Mouse (Mus musculus): ENCODE measurements around the gene Slc25a39.

Slc25a39 gene

GRCm38 (mm10) chr11:102407834-102408215, at the start of gene Slc25a39:
TSS of gene Slc25a39 (minus strand) at chr11:102407946.
- DNase-seq = no peak

- peak; percentile 95 for DNase-seq
Observed at GRCm38 (mm10) chr11:102455740-102456396, 48.1 kb upstream of the Slc25a39 start.

GRCm38 (mm10) chr11:102453131-102453530, 45.4 kb upstream of the Slc25a39 start:
- DNase-seq = peak; percentile 20

- no peak for DNase-seq
Observed at GRCm38 (mm10) chr11:102449043-102450008, 41.6 kb upstream of the Slc25a39 start.

GRCm38 (mm10) chr11:102448327-102448726, 40.6 kb upstream of the Slc25a39 start:
- DNase-seq = no peak

GRCm38 (mm10) chr11:102447497-102447896, 39.8 kb upstream of the Slc25a39 start, which contains the start of gene Fam171a2:
TSS of gene Fam171a2 (minus strand) at chr11:102447682.
- DNase-seq = peak; percentile 89

GRCm38 (mm10) chr11:102446581-102447461, 39.1 kb upstream of the Slc25a39 start:
- DNase-seq = peak; percentile 75

GRCm38 (mm10) chr11:102445891-102446361, 38.2 kb upstream of the Slc25a39 start:
- DNase-seq = no peak

GRCm38 (mm10) chr11:102445264-102445890, 37.6 kb upstream of the Slc25a39 start:
- peak; percentile 23 for DNase-seq

GRCm38 (mm10) chr11:102444781-102445180, 37.0 kb upstream of the Slc25a39 start:
- peak; percentile 47 for DNase-seq

GRCm38 (mm10) chr11:102444321-102444720, 36.6 kb upstream of the Slc25a39 start:
- no peak for DNase-seq

- no peak for DNase-seq
Observed at GRCm38 (mm10) chr11:102443740-102444139, 36.0 kb upstream of the Slc25a39 start.

GRCm38 (mm10) chr11:102442089-102442488, 34.3 kb upstream of the Slc25a39 start:
- DNase-seq = no peak

GRCm38 (mm10) chr11:102441434-102441833, 33.7 kb upstream of the Slc25a39 start:
- DNase-seq = no peak

- DNase-seq = no peak
Observed at GRCm38 (mm10) chr11:102440255-102440654, 32.5 kb upstream of the Slc25a39 start.

- DNase-seq = no peak
Observed at GRCm38 (mm10) chr11:102439093-102440082, 31.6 kb upstream of the Slc25a39 start.

GRCm38 (mm10) chr11:102438212-102439092, 30.7 kb upstream of the Slc25a39 start:
- DNase-seq = peak; percentile 90

- DNase-seq = peak; percentile 83
Observed at GRCm38 (mm10) chr11:102437120-102438061, 29.6 kb upstream of the Slc25a39 start.

GRCm38 (mm10) chr11:102436471-102436790, 28.7 kb upstream of the Slc25a39 start:
- no peak for DNase-seq
